Mouse (Mus musculus) kidney, postnatal 0 days (tissue): ENCODE data around the gene Hoxa11. TPM values are rescaled to one million over a fixed set of nuclear protein-coding genes. Genes with fewer than 3 reads are reported as not detected.

Experiments used
- ATAC-seq: fragments of 200-750 bp; cut with Nextera tagmentation; replicated peaks from 2 replicates; pipeline ENCODE4 v1.8.0; 2017; ENCODE audit warnings: low read depth, moderate number of reproducible peaks, moderate TSS enrichment, moderate library complexity; ENCODE audit not compliant: low FRiP score
- DNase-seq: peaks from one replicate; pipeline ENCODE4 v3.0.0-alpha.2; 2016; ENCODE audit warnings: low spot score
- H3K27ac ChIP-seq: fragments of 300-500 bp; sonication (generic); 2 replicates; pipeline ENCODE4 v1.5.1; 2014; ENCODE audit warnings: mild to moderate bottlenecking
- H3K27me3 ChIP-seq: fragments of 300-500 bp; sonication (generic); 2 replicates; pipeline ENCODE4 v1.6.1; 2014; ENCODE audit warnings: low read length, mixed read lengths; ENCODE audit not compliant: insufficient read depth
- H3K36me3 ChIP-seq: fragments of 300-500 bp; sonication (generic); 2 replicates; pipeline ENCODE4 v1.6.1; 2014; ENCODE audit warnings: low read length, mixed read lengths; ENCODE audit not compliant: insufficient read depth
- H3K4me1 ChIP-seq: fragments of 300-500 bp; sonication (generic); replicated peaks from 2 replicates; pipeline ENCODE4 v1.6.1; 2014; ENCODE audit warnings: antibody characterized with exemption, low read length, mixed read lengths; ENCODE audit not compliant: insufficient read depth
- H3K4me2 ChIP-seq: fragments of 300-500 bp; sonication (generic); 2 replicates; pipeline ENCODE4 v1.6.1; 2014; ENCODE audit warnings: mild to moderate bottlenecking, low read length, moderate library complexity, mixed read lengths
- H3K4me3 ChIP-seq: fragments of 300-500 bp; sonication (generic); replicated peaks from 2 replicates; pipeline ENCODE4 v1.5.1; 2014; ENCODE audit warnings: low read depth, low read length
- H3K9ac ChIP-seq: fragments of 300-500 bp; sonication (generic); 2 replicates; pipeline ENCODE4 v1.6.1; 2014; ENCODE audit warnings: low read depth, low read length
- H3K9me3 ChIP-seq: fragments of 300-500 bp; sonication (generic); replicated peaks from 2 replicates; pipeline ENCODE4 v1.6.1; 2016; ENCODE audit warnings: low read length, inconsistent platforms, mixed read lengths
- CTCF ChIP-seq: IDR thresholded peaks from 2 replicates; pipeline ENCODE4 v1.5.1; 2016; ENCODE audit warnings: antibody characterized with exemption, low read depth, mild to moderate bottlenecking, moderate library complexity
- WGBS: fragments of 180-500 bp; shearing (Covaris S2); extraction: QIAGEN DNeasy Blood & Tissue Kit; methylation state at CpG from one replicate; pipeline ENCODE4 v1.1.7; 2014; 5-methylcytosine and 5-hydroxymethylcytosine counted together
- polyA plus RNA-seq: library from polyadenylated mRNA; unstranded; fragments of >200 nt; fragmentation: Nextera tagmentation; extraction: Ambion mirVana; gene quantifications from 2 replicates; pipeline ENCODE4 v1.2.1, GENCODE M21; 2015

Gene Hoxa11
- polyA plus RNA-seq, 1 experiment from 2014 or later, result 27.7 TPM

DNA sequence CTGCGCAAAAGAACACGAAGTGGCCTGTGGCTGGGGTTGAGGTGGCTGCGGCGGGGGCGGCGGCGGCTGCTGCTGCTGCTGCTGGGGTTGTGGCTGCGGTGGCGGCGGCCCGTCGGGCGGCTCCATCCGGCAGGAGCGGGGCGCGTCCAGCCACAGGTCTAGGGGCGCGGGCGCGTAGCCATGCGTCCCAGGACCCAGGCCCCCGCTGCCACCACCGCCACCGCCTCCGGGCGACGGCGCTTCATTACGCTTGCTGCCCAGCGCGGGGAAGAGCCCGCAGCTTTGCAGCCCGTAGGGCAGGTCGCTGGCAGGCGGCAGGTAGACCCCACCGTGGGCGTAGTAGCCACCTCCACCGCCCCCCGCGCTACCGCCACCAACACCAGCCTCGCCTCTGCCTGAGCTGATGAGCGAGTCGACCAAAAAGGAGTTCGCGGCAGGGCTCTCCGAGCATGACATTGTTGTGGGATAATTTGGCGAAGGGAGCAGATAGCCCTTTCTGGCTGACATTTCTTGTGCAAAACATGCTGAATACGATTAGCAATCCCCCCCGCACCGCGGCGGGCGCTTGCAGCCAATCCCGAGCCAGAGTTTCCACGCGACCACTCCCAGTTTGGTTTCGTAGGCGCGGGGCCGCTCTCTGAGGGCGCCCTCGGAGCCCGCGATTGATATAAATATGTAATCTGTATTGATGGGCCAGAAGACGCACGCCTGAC is 11.0 kb downstream of the Hoxa11 start:
- Histone ChIP-seq H3K36me3 (no peaks in the 10 kb centered on the region; the same call in 1 of the 2 replicates), H3K9me3 (no peaks in the 10 kb centered on the region), H3K9ac (peak overlapping the region; percentile 98), H3K4me1 (peaks cover 4% of the 10 kb centered on the region; the same call in 1 of the 2 replicates), H3K27me3 (no peaks in the 10 kb centered on the region), H3K4me3 (peak overlapping the region; percentile 85), H3K27ac (peak overlapping the region; percentile 97), H3K4me2 (peak overlapping the region; percentile 92)
- ATAC-seq, result peak; percentile 22
- TF ChIP-seq CTCF, result no peak
- WGBS, result under 1% methylated on average over 63 of the region's 68 CpGs
- DNase-seq, result peak; percentile 93

GRCm38 (mm10) chr6:52233546-52234427 is 11.8 kb downstream of the Hoxa11 start:
- DNase-seq, result peak; percentile 87
- peak overlapping the region; percentile 97 for H3K27ac ChIP-seq

DNA sequence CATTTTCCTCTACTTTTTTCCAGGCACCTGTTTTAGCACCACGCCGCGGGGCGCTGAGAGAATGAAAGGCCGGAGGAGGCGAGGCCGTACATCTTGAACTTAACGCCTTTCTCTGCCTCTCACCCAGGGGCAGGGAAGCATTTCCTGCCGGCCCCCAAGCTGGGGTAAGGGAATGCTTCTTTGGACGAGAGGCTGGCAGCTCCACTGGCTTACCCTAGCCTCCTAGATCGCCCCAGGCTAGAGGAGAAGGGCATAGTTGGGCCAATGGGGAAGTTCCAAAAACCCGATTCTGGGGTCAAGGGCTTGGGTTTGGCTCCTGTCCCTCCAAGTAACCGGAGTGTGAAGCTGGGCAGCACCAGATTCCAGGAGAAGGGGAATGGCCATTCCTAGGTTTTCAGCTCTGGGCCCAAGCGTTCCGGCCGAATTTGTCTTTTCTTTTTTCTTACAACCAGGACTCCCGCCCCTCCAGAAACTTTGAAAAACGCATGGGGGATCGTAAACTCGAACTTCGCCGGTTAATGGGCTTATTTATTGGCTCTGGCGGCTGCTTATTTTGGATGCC is 12.5 kb downstream of the Hoxa11 start:
- no peaks in the 10 kb centered on the region; the same call in 1 of the 2 replicates for H3K36me3 ChIP-seq
- peak overlapping the region; percentile 92 for H3K4me2 ChIP-seq
- H3K4me3 ChIP-seq, result peak overlapping the region; percentile 85
- under 1% methylated on average over 23 of the region's 23 CpGs for WGBS
- H3K4me1 ChIP-seq, result peaks cover 4% of the 10 kb centered on the region; the same call in 1 of the 2 replicates
- peak overlapping the region; percentile 98 for H3K9ac ChIP-seq
- peak overlapping the region; percentile 97 for H3K27ac ChIP-seq
- DNase-seq (no peak), ATAC-seq (no peak)
- no peaks in the 10 kb centered on the region for H3K27me3 ChIP-seq
- no peaks in the 10 kb centered on the region for H3K9me3 ChIP-seq
- no peak for TF ChIP-seq CTCF

More at GRCm38 (mm10) chr6:52233546-52234427, 11.8 kb downstream of the Hoxa11 start:
- H3K9me3 ChIP-seq, result no peaks in the 10 kb centered on the region
- H3K27me3 ChIP-seq, result no peaks in the 10 kb centered on the region
- H3K4me2 ChIP-seq, result peak overlapping the region; percentile 92
- no peaks in the 10 kb centered on the region; the same call in 1 of the 2 replicates for H3K36me3 ChIP-seq
- WGBS, result under 1% methylated on average over 68 of the region's 70 CpGs
- TF ChIP-seq CTCF, result no peak
- peaks cover 4% of the 10 kb centered on the region; the same call in 1 of the 2 replicates for H3K4me1 ChIP-seq
- peak overlapping the region; percentile 85 for H3K4me3 ChIP-seq
- peak overlapping the region; percentile 98 for H3K9ac ChIP-seq
- ATAC-seq, result peak; percentile 40

GRCm38 (mm10) chr6:52232568-52232965 is 13.0 kb downstream of the Hoxa11 start:
- peak overlapping the region; percentile 85 for H3K4me3 ChIP-seq
- H3K9me3 ChIP-seq, result no peaks in the 10 kb centered on the region
- H3K9ac ChIP-seq, result peak overlapping the region; percentile 98
- H3K4me1 ChIP-seq, result peaks cover 4% of the 10 kb centered on the region; the same call in 1 of the 2 replicates
- no peak for TF ChIP-seq CTCF
- DNase-seq (no peak), ATAC-seq (no peak)
- peak overlapping the region; percentile 97 for H3K27ac ChIP-seq
- H3K36me3 ChIP-seq, result no peaks in the 10 kb centered on the region; the same call in 1 of the 2 replicates
- WGBS, result under 1% methylated on average over 18 of the region's 18 CpGs
- H3K4me2 ChIP-seq, result peak overlapping the region; percentile 92
- H3K27me3 ChIP-seq, result no peaks in the 10 kb centered on the region

GRCm38 (mm10) chr6:52231885-52232567 is 13.6 kb downstream of the Hoxa11 start:
- peak overlapping the region; percentile 97 for H3K27ac ChIP-seq
- TF ChIP-seq CTCF, result no peak
- no peaks in the 10 kb centered on the region for H3K9me3 ChIP-seq
- DNase-seq (peak; percentile 84), ATAC-seq (no peak)
- H3K27me3 ChIP-seq, result no peaks in the 10 kb centered on the region
- H3K9ac ChIP-seq, result peak overlapping the region; percentile 98
- H3K4me3 ChIP-seq, result peak overlapping the region; percentile 85
- WGBS, result under 1% methylated on average over 18 of the region's 18 CpGs
- H3K36me3 ChIP-seq, result no peaks in the 10 kb centered on the region; the same call in 1 of the 2 replicates
- peaks cover 5% of the 10 kb centered on the region; the same call in 1 of the 2 replicates for H3K4me1 ChIP-seq
- H3K4me2 ChIP-seq, result peak overlapping the region; percentile 92
